Mouse (Mus musculus) liver, embryonic 15.5 days (tissue): ENCODE data around the gene Frs3. TPM values are rescaled to one million over a fixed set of nuclear protein-coding genes. Genes with fewer than 3 reads are reported as not detected.

Experiments
- ATAC-seq: fragments of 200-750 bp; cut with Nextera tagmentation; 2 replicates; pipeline ENCODE4 v1.8.0; 2017; ENCODE audit warnings: moderate number of reproducible peaks, mild to moderate bottlenecking, moderate library complexity; ENCODE audit not compliant: insufficient read depth
- H3K27ac ChIP-seq: fragments of 300-500 bp; sonication (generic); replicated peaks from 2 replicates; pipeline ENCODE4 v1.5.1; 2015; ENCODE audit warnings: mild to moderate bottlenecking, inconsistent platforms
- H3K27me3 ChIP-seq: fragments of 300-500 bp; sonication (generic); 2 replicates; pipeline ENCODE4 v1.6.1; 2015; ENCODE audit warnings: mild to moderate bottlenecking, inconsistent platforms
- H3K36me3 ChIP-seq: fragments of 300-500 bp; sonication (generic); replicated peaks from 2 replicates; pipeline ENCODE4 v1.6.1; 2015; ENCODE audit warnings: moderate library complexity, mild to moderate bottlenecking, inconsistent platforms
- H3K4me1 ChIP-seq: fragments of 300-500 bp; sonication (generic); replicated peaks from 2 replicates; pipeline ENCODE4 v1.6.1; 2015; ENCODE audit warnings: inconsistent platforms
- H3K4me2 ChIP-seq: fragments of 300-500 bp; sonication (generic); 2 replicates; pipeline ENCODE4 v1.6.1; 2015; ENCODE audit warnings: moderate library complexity, mild to moderate bottlenecking, inconsistent platforms
- H3K4me3 ChIP-seq: fragments of 300-500 bp; sonication (generic); replicated peaks from 2 replicates; pipeline ENCODE4 v1.5.1; 2015; ENCODE audit warnings: mild to moderate bottlenecking, inconsistent platforms
- H3K9ac ChIP-seq: fragments of 300-500 bp; sonication (generic); 2 replicates; pipeline ENCODE4 v1.6.1; 2015; ENCODE audit warnings: moderate library complexity, mild to moderate bottlenecking, inconsistent platforms
- H3K9me3 ChIP-seq: fragments of 300-500 bp; sonication (generic); replicated peaks from 2 replicates; pipeline ENCODE4 v1.6.1; 2016; ENCODE audit warnings: inconsistent platforms
- WGBS: fragments of 180-500 bp; shearing (Covaris S2); methylation state at CpG from one replicate; pipeline ENCODE4 v1.1.7; 2015; ENCODE audit warnings: mixed read lengths; ENCODE audit not compliant: insufficient replicate concordance; 5-methylcytosine and 5-hydroxymethylcytosine counted together
- polyA plus RNA-seq: library from polyadenylated mRNA; unstranded; fragments of >200 nt; fragmentation: Nextera tagmentation; extraction: Ambion mirVana; gene quantifications from 2 replicates; pipeline ENCODE4 v1.2.1, GENCODE M21; 2015

Gene Frs3
- polyA plus RNA-seq, 1 experiment from 2014 or later = 1.5 TPM

DNA sequence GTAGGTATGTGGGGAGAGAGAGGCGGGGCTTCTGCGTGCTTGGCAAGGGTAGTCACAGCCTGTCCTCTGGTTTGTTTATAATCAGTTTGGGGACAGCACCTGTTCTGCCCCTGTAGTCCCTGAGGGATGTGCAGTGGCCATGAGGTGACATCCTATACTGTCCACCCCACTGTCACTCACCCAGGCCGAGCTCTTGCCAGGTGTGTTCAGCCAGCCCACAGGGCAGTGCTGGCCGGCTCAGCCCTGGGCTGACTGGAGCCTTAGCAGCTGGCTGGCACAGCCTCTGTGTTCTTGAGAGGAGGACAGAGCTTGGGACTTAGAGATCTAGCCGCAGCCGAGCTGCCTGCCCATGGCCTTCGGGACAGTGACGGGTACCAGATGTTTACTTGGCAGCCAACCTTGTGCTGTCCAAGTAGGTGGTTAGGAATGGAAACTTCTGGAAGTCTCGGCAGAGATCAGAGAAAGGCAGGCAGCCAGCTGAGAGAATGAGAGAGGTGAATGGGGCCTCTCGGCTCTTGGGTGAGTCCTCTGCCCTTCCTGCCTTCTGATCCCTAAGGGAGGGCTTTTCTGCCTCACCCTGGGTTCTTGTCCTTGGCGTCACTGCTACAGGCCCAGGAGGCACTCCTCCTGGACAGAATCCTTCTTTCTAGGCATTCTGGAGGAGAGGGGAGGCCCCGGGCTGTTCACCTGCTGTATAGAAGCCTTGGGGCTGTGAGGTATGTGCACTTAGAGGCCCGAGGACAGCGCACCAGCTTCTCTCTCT lies 60.1 kb downstream of the Frs3 start:
- WGBS = 70% methylated on average over 14 of the region's 14 CpGs
- no peaks in the 10 kb centered on the region for H3K27me3 ChIP-seq
- H3K9ac ChIP-seq = no peak overlapping the region
- no peaks in the 10 kb centered on the region for H3K9me3 ChIP-seq
- peaks cover 42% of the 10 kb centered on the region for H3K4me1 ChIP-seq
- H3K4me3 ChIP-seq = no peak overlapping the region
- peaks cover 10% of the 10 kb centered on the region for H3K36me3 ChIP-seq
- no peak overlapping the region for H3K4me2 ChIP-seq
- no peak for ATAC-seq
- H3K27ac ChIP-seq = peak overlapping the region; percentile 48; the same call in 1 of the 2 replicates

DNA sequence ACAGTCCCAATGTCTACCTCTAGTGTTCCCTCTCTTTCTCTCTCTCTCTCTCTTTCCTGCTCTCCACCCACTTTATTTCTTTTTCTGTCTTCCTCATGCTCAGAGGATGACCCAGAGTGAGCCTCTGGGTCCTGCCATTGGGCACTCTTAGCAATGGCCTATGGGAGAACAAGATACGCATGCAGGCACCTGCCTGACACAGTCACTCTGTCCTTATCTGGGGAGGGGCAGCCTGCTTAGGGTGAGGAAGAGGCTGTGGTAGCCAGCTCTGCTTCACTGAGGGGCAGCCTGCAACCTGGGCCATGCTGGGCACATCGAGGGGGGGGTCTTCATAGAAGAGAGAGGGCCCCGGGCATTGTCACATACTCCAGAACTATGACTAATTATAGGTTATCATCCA lies 60.8 kb downstream of the Frs3 start:
- 42% methylated on average over 3 of the region's 3 CpGs for WGBS
- Histone ChIP-seq H3K9me3 (no peaks in the 10 kb centered on the region), H3K4me1 (peaks cover 46% of the 10 kb centered on the region), H3K4me3 (no peak overlapping the region), H3K27me3 (no peaks in the 10 kb centered on the region), H3K9ac (no peak overlapping the region), H3K36me3 (peaks cover 10% of the 10 kb centered on the region), H3K4me2 (no peak overlapping the region), H3K27ac (peak overlapping the region; percentile 48; the same call in 1 of the 2 replicates)
- ATAC-seq = peak; percentile 56

DNA sequence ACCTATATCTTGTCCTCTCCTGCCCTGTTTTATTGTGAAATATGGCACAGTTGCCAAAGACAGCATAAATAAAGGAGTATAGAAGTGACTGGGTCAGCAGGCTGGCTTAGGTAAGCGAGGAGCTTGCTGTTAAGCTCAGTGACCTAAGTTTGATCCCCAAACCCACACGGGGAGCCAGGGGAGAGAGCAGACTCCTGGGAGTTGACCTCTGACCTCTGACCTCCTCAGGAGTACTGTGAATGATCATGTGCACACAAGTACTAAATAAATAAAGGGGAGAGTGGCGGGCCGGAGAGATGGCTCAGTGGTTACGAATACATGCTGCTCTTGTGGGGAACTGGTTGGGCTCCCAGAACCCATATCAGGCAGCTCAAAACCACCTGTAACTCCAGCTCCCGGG lies 61.3 kb downstream of the Frs3 start:
- H3K4me3 ChIP-seq = no peak overlapping the region
- H3K27ac ChIP-seq = 0 out of 2 replicates have a peak overlapping the region, but pooled peaks have one; percentile 2
- H3K36me3 ChIP-seq = peaks cover 8% of the 10 kb centered on the region
- no peaks in the 10 kb centered on the region for H3K9me3 ChIP-seq
- WGBS = 67% methylated on average over 6 of the region's 6 CpGs
- ATAC-seq = no peak
- H3K9ac ChIP-seq = no peak overlapping the region
- H3K4me1 ChIP-seq = peaks cover 51% of the 10 kb centered on the region
- H3K27me3 ChIP-seq = no peaks in the 10 kb centered on the region
- H3K4me2 ChIP-seq = no peak overlapping the region

DNA sequence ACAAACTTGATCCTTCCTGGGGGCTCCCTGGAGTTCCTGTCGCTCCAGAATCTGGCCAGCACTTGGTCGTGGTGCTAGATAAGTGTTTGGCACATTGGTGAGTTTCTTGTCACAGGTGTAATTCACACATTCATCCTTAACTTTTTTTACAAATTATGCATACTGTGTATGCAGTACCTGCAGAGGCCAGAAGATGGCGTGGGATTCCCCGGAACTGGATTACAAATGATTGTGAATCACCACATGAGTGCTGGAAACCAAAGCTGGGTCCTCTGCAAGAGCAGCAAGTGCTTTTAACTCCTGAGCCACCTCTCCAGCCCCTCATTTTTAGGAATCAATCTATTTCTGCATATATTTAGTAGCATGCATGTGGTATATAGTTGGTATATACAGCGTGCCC lies 63.0 kb downstream of the Frs3 start:
- Histone ChIP-seq H3K4me2 (no peak overlapping the region), H3K36me3 (peaks cover 8% of the 10 kb centered on the region), H3K9ac (no peak overlapping the region), H3K4me3 (no peak overlapping the region), H3K27ac (no peak overlapping the region), H3K4me1 (peaks cover 61% of the 10 kb centered on the region), H3K9me3 (no peaks in the 10 kb centered on the region), H3K27me3 (no peaks in the 10 kb centered on the region)
- no peak for ATAC-seq
- WGBS = 67% methylated on average over 5 of the region's 5 CpGs

DNA sequence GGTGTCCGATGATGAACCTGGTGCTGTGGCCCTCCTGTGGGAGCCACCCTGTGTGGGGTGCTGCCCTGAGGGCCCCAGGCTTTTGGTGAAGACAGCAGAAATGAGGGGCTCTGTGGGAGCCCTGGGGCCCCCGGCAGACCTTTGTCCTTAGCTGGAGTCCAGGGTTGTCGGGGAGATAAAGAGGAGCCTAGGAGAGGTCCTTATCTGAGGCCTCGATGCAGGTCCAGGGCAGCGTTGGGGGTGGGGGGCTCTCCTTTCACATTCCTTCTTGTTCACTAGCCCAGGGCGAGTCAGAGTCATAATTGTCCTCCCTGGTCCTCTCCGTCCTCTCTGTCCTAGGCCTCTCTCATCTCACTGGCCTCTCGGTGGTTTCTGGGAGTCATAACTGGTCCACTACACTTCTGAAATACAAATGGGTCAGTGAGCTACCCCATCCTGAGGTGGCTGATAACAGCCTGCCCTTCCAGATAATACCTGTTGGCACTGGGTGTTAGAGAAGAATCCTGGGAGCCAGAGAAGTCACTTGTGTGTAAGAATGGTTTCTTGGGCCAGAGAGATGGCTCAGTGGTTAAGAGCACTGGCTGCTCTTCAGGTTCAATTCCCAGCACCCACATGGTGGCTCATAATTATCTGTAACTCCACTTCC lies 64.4 kb downstream of the Frs3 start:
- Histone ChIP-seq H3K4me2 (peak overlapping the region; percentile 47), H3K4me3 (no peak overlapping the region), H3K9me3 (no peaks in the 10 kb centered on the region), H3K27me3 (no peaks in the 10 kb centered on the region), H3K36me3 (peaks cover 8% of the 10 kb centered on the region), H3K4me1 (peaks cover 67% of the 10 kb centered on the region), H3K9ac (no peak overlapping the region), H3K27ac (peak overlapping the region; percentile 69)
- 19% methylated on average over 8 of the region's 8 CpGs for WGBS
- ATAC-seq = peak; percentile 64

Other genes starting within 250 kb of the Frs3 start
- 14.7 and 15.2 TPM in 2 replicates for gene Taf8, start 186.7 kb upstream of the Frs3 start, polyA plus RNA-seq
- 422 and 473 TPM in 2 replicates for gene Ccnd3, start 184.0 kb upstream of the Frs3 start, polyA plus RNA-seq
- gene Bysl, start 77.5 kb upstream of the Frs3 start, polyA plus RNA-seq = 16.5 and 18.0 TPM in 2 replicates
- gene Med20, start 77.4 kb upstream of the Frs3 start, polyA plus RNA-seq = 21.6 and 26.0 TPM in 2 replicates
- 2.1 and 2.4 TPM in 2 replicates for gene Gm20517, start 77.4 kb upstream of the Frs3 start, polyA plus RNA-seq
- 2.8 and 3.7 TPM in 2 replicates for gene Usp49, start 58.3 kb upstream of the Frs3 start, polyA plus RNA-seq
- 193 and 205 TPM in 2 replicates for gene Tomm6, start 644 bp upstream of the Frs3 start, polyA plus RNA-seq
- 0.07 TPM in 1 of 2 replicates, not detected in the other for gene Gm21981, start 5.4 kb downstream of the Frs3 start, polyA plus RNA-seq
- not detected in 2 replicates for gene Prickle4, start 5.7 kb downstream of the Frs3 start, polyA plus RNA-seq
- gene Pgc, start 37.8 kb downstream of the Frs3 start, polyA plus RNA-seq = not detected in 2 replicates
- 4.6 and 5.3 TPM in 2 replicates for gene Tfeb, start 48.0 kb downstream of the Frs3 start, polyA plus RNA-seq
- 0.76 and 1.2 TPM in 2 replicates for gene Mdfi, start 145.7 kb downstream of the Frs3 start, polyA plus RNA-seq
- 4.6 and 4.8 TPM in 2 replicates for gene Foxp4, start 235.6 kb downstream of the Frs3 start, polyA plus RNA-seq